Mouse (Mus musculus) kidney, postnatal 4 days (tissue): ENCODE results near the gene Pygm.

Experiments used
- DNase-seq, 2 experiments: peaks; one replicate each; pipeline ENCODE4 v3.0.0; 2021; ENCODE audit warnings: mixed read lengths in 2 of 2

Gene Pygm

GRCm38 (mm10) chr19:6412798-6413197 lies 28.6 kb downstream of the Pygm start:
- peak; percentile 26 to 47 for DNase-seq

- peak in 1 of 2 experiments; percentile 47 for DNase-seq
Measured at GRCm38 (mm10) chr19:6415454-6415853, 31.3 kb downstream of the Pygm start.

GRCm38 (mm10) chr19:6416124-6416770 lies 32.0 kb downstream of the Pygm start:
- DNase-seq, result peak in 1 of 2 experiments; percentile 21

- DNase-seq, result peak in 1 of 2 experiments; percentile 25
Measured at GRCm38 (mm10) chr19:6416894-6417761, 32.9 kb downstream of the Pygm start.

- peak; percentile 88 to 92 for DNase-seq
Measured at GRCm38 (mm10) chr19:6418233-6418879, 34.2 kb downstream of the Pygm start, which contains the start of gene Nrxn2. Nrxn2 (plus strand) TSS chr19:6418731.

GRCm38 (mm10) chr19:6418984-6419692 lies 34.9 kb downstream of the Pygm start:
- no peak for DNase-seq

- no peak for DNase-seq
Measured at GRCm38 (mm10) chr19:6419805-6420310, 35.7 kb downstream of the Pygm start.

GRCm38 (mm10) chr19:6420481-6421210 lies 36.4 kb downstream of the Pygm start:
- no peak for DNase-seq

- no peak for DNase-seq
Measured at GRCm38 (mm10) chr19:6421211-6421590, 37.0 kb downstream of the Pygm start.

- DNase-seq, result no peak
Measured at GRCm38 (mm10) chr19:6422014-6422413, 37.8 kb downstream of the Pygm start.

GRCm38 (mm10) chr19:6423241-6423640 lies 39.0 kb downstream of the Pygm start:
- no peak for DNase-seq

- no peak for DNase-seq
Measured at GRCm38 (mm10) chr19:6424137-6424881, 40.1 kb downstream of the Pygm start.

- DNase-seq, result no peak
Measured at GRCm38 (mm10) chr19:6425595-6425994, 41.4 kb downstream of the Pygm start.

- peak; percentile 85 to 86 for DNase-seq
Measured at GRCm38 (mm10) chr19:6426703-6427500, 42.7 kb downstream of the Pygm start.

- DNase-seq, result peak; percentile 70 to 76
Measured at GRCm38 (mm10) chr19:6427653-6428434, 43.6 kb downstream of the Pygm start.

- peak; percentile 64 to 69 for DNase-seq
Measured at GRCm38 (mm10) chr19:6428501-6429200, 44.5 kb downstream of the Pygm start.

- DNase-seq, result no peak
Measured at GRCm38 (mm10) chr19:6443016-6443415, 58.8 kb downstream of the Pygm start.

- DNase-seq, result peak; percentile 53 to 67
Measured at GRCm38 (mm10) chr19:6445761-6446423, 61.7 kb downstream of the Pygm start.
